Mouse (Mus musculus) embryo, embryonic 9.5 days (tissue): ENCODE measurements at regions not wholly inside any gene's neighbourhood (a gene's known extent, or its start where the extent isn't known, plus 50 kb on each side); places are given as distances from the start of the nearest gene placed in this dataset.
A peak's percentile ranks its signal among the peaks of the same experiment; 100 is the strongest.

Source experiments
- DNase-seq: peaks from one replicate; pipeline ENCODE4 v3.0.0-alpha.2; 2017; ENCODE audit errors: extremely low spot score

GRCm38 (mm10) chr3:52158788-52159260 lies 53.9 kb upstream of the Maml3 start:
- DNase-seq = no peak

- no peak for DNase-seq
Measured at GRCm38 (mm10) chr3:52161688-52162087, 56.8 kb upstream of the Maml3 start.

- no peak for DNase-seq
Measured at GRCm38 (mm10) chr3:52163990-52164389, 59.1 kb upstream of the Maml3 start.

DNA sequence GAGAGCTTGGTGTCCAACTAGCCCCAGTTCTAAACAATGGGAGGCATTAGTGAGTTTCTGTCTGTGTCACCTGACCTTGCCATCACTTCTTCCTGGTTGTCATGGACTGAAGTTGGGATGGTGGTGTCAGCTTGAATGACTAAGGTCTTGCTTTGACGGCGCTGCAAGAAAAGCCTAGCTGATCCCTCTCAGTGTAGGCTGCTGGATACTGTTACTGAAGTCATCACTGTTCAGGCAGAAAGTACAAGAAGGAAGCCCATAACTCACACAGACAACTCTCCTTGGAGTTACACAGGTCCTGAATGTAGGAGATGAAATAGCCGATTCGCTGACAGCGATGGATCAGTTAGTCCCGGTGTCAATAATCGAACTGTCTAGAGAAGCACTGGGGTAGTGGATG lies 62.5 kb upstream of the Maml3 start:
- no peak for DNase-seq

GRCm38 (mm10) chr3:52170847-52171246 lies 66.0 kb upstream of the Maml3 start:
- DNase-seq = no peak

DNA sequence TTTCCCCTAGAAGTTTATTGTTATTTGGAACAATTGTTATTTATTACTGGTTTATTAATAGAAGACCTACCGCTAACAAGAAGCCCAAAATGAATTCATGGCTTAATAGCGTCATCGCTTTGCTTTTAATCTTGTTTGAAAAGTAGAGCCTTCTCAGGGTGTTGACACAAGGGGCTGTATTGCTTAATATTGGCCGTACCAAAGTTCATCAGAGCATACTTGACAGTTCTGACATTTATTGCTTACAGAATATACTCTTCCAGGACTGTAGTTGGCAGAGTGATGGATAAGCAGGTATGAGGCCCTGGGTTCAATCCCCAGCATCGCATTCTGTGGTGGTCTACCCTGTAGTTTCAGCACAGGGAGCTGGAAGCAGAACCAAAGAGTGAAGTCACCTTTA lies 66.4 kb upstream of the Maml3 start:
- no peak for DNase-seq

DNA sequence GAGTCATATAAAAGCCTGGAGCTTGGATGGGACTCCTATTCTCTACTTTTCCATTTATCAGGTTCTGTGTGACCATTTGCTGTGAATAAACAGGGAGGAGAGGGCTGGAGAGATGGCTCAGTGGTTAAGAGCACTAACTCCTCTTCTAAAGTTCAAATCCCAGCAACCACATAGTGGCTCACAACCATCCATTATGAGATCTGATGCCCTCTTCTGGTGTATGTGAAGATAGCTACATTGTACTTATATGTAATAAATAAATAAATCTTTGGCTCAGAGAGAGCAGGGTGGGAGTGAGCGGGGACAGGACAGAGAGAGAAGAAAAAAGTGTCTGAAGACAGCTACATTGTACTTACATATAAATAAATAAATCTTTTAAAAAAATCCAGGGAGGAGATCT lies 68.6 kb upstream of the Maml3 start:
- no peak for DNase-seq

- DNase-seq = no peak
Measured at GRCm38 (mm10) chr3:52176108-52176507, 71.2 kb upstream of the Maml3 start.

GRCm38 (mm10) chr3:52178851-52179250 lies 74.0 kb upstream of the Maml3 start:
- no peak for DNase-seq

GRCm38 (mm10) chr3:52179686-52180085 lies 74.8 kb upstream of the Maml3 start:
- DNase-seq = peak; percentile 83

GRCm38 (mm10) chr3:52180306-52180705 lies 75.4 kb upstream of the Maml3 start:
- peak; percentile 47 for DNase-seq

DNA sequence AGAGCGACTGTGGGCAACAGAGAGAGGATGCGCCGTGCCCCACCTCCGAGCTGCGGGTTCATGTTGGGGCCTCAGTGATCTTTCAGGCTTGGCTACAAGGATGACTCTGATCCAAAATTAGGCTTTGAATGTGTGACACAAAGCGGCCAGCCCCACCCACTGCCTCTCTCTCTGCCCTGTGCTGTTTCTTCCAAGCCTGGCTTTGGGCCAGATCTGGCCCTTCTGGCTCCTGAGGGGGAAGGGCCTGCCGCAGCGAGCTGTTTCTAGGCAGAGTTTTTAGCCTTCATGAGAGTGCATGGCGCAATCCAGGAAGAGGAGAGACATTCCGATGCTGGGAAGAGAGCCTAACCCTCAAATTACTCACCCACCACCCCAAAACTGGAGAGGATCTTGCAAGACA lies 75.9 kb upstream of the Maml3 start:
- peak; percentile 52 for DNase-seq

GRCm38 (mm10) chr3:52181326-52182101 lies 76.6 kb upstream of the Maml3 start:
- no peak for DNase-seq

GRCm38 (mm10) chr3:52184241-52184640 lies 79.4 kb upstream of the Maml3 start:
- no peak for DNase-seq

DNA sequence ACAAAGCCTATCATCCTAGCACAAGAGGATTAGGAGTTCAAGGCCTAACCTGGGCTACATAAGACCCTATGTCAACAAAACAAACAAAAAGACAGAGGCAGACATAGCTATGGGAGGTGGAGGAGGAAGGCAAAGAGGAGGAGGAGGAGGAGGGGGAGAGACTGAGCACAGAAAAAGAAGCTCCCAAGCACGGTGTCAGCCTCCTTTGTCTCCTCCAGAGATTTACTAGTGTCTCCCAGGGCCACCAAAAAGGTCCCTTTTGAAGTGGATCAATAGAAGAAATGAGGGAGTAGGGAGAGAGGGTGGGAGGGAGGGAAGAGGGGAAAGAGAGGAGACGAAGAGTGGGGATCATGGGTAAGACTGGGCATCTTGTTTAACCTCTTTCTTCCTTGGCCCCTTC lies 80.5 kb upstream of the Maml3 start:
- DNase-seq = no peak

DNA sequence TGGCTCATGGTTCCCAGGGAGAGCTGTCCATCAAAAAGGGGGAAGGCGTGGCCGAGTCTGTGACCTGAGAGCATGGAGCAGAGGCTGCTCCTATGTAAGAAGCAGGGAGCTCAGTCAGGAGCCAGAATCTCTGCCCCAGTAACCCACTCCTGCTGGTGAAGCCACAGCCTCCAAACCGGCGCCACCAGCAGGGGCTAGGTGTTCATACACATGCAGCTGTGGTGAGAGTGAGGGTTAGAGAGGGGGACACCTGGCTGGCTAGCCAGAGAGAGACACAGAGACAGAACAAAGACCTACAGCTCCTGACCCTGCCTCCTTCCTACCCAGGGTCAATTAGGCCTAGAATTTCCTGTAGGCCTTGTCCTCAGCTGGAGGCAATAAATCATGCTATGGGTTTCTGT lies 80.7 kb upstream of the Foxo1 start:
- DNase-seq = peak; percentile 53

GRCm38 (mm10) chr3:52188303-52188702 lies 79.8 kb upstream of the Foxo1 start:
- DNase-seq = no peak

DNA sequence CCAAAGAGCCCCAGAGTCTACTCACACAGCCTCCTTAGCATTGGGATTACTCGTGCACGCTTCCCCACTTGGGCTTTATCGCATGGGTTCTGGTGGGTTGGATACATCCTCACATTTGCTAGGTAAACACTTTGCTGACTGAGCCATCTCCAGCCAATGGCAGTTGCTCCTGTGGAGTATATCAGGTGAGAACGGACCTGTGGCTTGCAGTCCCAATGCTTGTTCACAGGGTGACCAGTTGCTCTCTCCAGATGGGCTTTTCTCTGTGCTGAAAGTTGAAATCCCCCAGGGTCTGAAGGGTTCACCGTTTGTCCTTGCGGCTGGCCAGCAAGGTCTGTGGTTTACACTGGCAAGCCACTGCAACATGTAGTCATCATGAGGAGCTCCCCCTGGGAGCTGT lies 79.1 kb upstream of the Foxo1 start:
- DNase-seq = no peak

DNA sequence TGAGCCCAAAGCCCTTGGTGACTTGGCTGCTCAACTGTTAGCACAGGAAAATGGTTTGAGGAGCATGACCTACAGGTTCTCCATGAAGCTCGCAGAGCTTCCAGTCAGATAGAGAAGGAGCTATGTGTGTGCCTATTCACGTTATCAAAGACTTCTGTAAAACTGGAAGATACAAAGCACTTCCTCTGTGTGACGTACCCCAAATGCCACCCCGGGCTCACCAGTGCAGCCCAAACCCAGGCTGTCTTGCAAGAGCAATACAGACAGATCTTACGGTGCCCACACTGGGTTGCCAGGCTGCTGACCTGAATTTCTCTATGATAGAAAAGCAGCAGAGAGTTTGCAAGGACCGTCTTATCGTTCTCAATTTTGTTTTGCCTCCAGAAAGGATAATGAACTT lies 78.1 kb upstream of the Foxo1 start:
- no peak for DNase-seq

GRCm38 (mm10) chr3:52193026-52193425 lies 75.1 kb upstream of the Foxo1 start:
- no peak for DNase-seq

DNA sequence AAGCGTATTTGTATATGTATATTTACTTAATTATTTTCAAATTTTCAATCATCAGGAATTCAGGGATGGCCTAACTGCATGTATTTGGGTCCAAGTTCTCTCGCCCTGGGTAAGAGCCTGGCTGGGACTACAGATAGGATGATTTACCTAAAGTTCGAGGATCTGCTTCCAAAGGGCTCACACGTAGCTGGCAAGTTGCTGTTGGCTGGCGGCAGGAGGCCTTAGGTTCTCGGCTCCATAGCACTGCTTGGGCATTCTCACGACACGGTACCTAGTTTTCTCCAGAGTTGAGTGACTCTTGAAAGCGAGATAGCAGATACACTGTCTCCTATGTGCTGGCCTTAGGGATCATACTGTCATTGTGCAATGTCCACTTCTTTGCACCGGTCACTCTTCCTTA lies 73.9 kb upstream of the Foxo1 start:
- no peak for DNase-seq

DNA sequence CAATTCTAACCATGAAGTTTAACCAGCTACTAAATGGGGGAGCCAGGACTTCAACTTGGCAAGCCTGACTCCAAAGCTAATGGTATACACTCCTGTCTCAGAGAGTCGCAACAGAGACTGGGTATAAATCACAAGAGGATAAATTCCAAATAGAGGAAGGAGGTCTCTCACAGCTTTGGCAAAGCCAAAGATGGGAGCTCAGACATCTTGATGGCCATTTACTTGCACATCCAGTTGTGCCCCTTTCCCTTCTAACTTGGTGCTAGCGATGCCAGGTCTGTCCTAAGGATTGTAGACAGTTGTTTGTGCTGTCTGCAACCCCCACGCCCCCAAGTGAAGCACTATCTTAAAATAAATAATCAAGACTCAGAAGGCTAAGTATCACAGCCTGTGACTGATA lies 72.7 kb upstream of the Foxo1 start:
- DNase-seq = no peak

DNA sequence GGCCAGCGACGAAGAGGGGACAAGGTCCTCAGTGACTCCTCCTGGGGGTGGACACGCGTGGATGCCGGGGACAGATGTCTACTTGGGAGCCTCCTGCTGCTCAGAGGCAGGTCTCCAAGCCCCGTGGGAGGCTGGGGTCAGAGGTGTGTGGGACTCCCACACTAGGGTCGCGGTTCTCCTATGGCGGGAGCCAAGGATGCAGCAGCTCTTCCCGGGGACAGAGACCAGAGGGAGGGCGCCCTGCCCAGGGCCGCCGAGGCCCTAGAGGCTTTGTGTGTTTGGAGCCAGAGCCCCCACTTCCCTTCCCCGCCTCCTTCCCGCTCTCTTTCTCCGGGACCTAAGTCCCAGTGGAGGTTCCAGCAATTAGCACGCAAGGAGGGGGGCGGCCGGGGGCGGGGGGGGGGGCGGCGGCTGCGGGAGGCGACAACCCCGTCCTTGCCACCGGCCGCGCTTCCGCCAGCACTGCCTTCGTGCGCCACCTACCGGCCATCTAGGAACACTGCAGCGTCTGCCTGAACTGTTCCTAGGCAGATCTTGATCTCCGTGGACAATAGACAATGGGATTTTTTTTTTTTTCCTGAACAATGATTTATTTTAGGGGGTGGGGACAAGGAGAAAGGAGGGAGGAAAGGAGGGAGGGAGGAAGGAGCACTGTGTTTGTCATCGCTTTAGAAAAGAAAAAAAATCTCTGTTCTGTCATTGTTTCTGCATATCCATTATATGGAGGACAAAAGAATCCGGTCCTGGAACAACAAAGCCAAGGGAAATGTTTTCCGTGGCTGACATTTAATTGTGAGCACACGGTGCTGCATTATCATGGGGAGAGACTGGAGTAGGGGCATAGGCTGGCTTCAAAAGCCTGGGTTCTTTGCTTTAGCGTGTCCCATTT lies 71.8 kb upstream of the Foxo1 start:
- peak; percentile 91 for DNase-seq
